Mouse (Mus musculus): ENCODE data around the gene Psip1.

Psip1 gene

GRCm38 (mm10) chr4:83417820-83418186 lies 68.5 kb downstream of the Psip1 start:
- DNase-seq (ENCODE audit: low spot score) = no peak

- DNase-seq (ENCODE audit: low spot score) = peak; percentile 95
Observed at GRCm38 (mm10) chr4:83417160-83417819, 69.0 kb downstream of the Psip1 start, which contains the start of gene Snapc3. TSS of gene Snapc3 (plus strand) at chr4:83417724.

GRCm38 (mm10) chr4:83414241-83414824 lies 71.9 kb downstream of the Psip1 start:
- no peak for DNase-seq (ENCODE audit: low spot score)

- DNase-seq (ENCODE audit: low spot score) = no peak
Observed at GRCm38 (mm10) chr4:83412060-83412459, 74.2 kb downstream of the Psip1 start.

GRCm38 (mm10) chr4:83409867-83410505 lies 76.3 kb downstream of the Psip1 start:
- DNase-seq (ENCODE audit: low spot score) = peak; percentile 31

GRCm38 (mm10) chr4:83407688-83408087 lies 78.6 kb downstream of the Psip1 start:
- no peak for DNase-seq (ENCODE audit: low spot score)

Data from MN1 (cell line).